Mouse (Mus musculus) adrenal gland, adult 2 months (tissue): ENCODE results near the gene Olfm3. TPM values are rescaled to one million over a fixed set of nuclear protein-coding genes. Genes with fewer than 3 reads are reported as not detected.

Source experiments
- DNase-seq: peaks from one replicate; pipeline ENCODE4 v3.0.0; 2021
- polyA plus RNA-seq: library from polyadenylated mRNA; depleted of rRNA; stranded (reverse); fragments of >200 nt; gene quantifications from 2 replicates; pipeline ENCODE4 v1.2.3, GENCODE M21; 2012
- total RNA-seq, 2 experiments: library from RNA; stranded (reverse); gene quantifications; 2 replicates each; pipeline ENCODE4 v1.2.3; 2021

Olfm3 gene
- total and polyA plus RNA-seq, 3 experiments, result 0.16 to 4.6 (median 2.9) TPM

GRCm38 (mm10) chr3:115080428-115081181 lies 176.7 kb downstream of the Olfm3 start:
- DNase-seq, result no peak

GRCm38 (mm10) chr3:115081371-115081770 lies 177.5 kb downstream of the Olfm3 start:
- no peak for DNase-seq

- DNase-seq, result no peak
Measured at GRCm38 (mm10) chr3:115082947-115083346, 179.1 kb downstream of the Olfm3 start.

GRCm38 (mm10) chr3:115088281-115088680 lies 184.4 kb downstream of the Olfm3 start:
- DNase-seq, result no peak

- no peak for DNase-seq
Measured at GRCm38 (mm10) chr3:115090670-115091069, 186.8 kb downstream of the Olfm3 start.

GRCm38 (mm10) chr3:115095496-115095895 lies 191.6 kb downstream of the Olfm3 start:
- DNase-seq, result no peak

- DNase-seq, result no peak
Measured at GRCm38 (mm10) chr3:115099590-115099989, 195.7 kb downstream of the Olfm3 start.

- no peak for DNase-seq
Measured at GRCm38 (mm10) chr3:115104155-115104801, 200.4 kb downstream of the Olfm3 start.

GRCm38 (mm10) chr3:115104802-115105493 lies 201.1 kb downstream of the Olfm3 start:
- no peak for DNase-seq

GRCm38 (mm10) chr3:115145722-115146121 lies 241.8 kb downstream of the Olfm3 start:
- no peak for DNase-seq

- DNase-seq, result no peak
Measured at GRCm38 (mm10) chr3:115146244-115146643, 242.4 kb downstream of the Olfm3 start.

- DNase-seq, result no peak
Measured at GRCm38 (mm10) chr3:115158903-115159473, 255.1 kb downstream of the Olfm3 start.

GRCm38 (mm10) chr3:115174625-115175024 lies 270.7 kb downstream of the Olfm3 start:
- no peak for DNase-seq
